Mouse (Mus musculus) ES-Bruce4 (cell line): ENCODE data around the gene Fxr2.
A peak's percentile ranks its signal among the peaks of the same experiment; 100 is the strongest.

ENCODE experiments used
- CTCF ChIP-seq: IDR thresholded peaks from one replicate; pipeline ENCODE4 v1.8.1; 2011; ENCODE audit warnings: low read depth, low read length
- EP300 ChIP-seq: IDR thresholded peaks from 2 replicates; pipeline ENCODE4 v1.6.1; 2011; ENCODE audit warnings: low read depth, low read length; ENCODE audit not compliant: insufficient read depth

GRCm38 (mm10) chr11:69654760-69655159 lies 22.0 kb downstream of the Fxr2 start:
- TF ChIP-seq EP300 = peak; percentile 70; the same call in 1 of the 2 replicates
- TF ChIP-seq CTCF = no peak
